Mouse (Mus musculus): ENCODE measurements around the gene Numbl. TPM values are rescaled to one million over a fixed set of nuclear protein-coding genes. Genes with fewer than 3 reads are reported as not detected.

Gene Numbl
- polyA plus RNA-seq (2015; fragmentation: Nextera tagmentation; extraction: Ambion mirVana), result 11.6 and 11.7 TPM in 2 replicates

DNA sequence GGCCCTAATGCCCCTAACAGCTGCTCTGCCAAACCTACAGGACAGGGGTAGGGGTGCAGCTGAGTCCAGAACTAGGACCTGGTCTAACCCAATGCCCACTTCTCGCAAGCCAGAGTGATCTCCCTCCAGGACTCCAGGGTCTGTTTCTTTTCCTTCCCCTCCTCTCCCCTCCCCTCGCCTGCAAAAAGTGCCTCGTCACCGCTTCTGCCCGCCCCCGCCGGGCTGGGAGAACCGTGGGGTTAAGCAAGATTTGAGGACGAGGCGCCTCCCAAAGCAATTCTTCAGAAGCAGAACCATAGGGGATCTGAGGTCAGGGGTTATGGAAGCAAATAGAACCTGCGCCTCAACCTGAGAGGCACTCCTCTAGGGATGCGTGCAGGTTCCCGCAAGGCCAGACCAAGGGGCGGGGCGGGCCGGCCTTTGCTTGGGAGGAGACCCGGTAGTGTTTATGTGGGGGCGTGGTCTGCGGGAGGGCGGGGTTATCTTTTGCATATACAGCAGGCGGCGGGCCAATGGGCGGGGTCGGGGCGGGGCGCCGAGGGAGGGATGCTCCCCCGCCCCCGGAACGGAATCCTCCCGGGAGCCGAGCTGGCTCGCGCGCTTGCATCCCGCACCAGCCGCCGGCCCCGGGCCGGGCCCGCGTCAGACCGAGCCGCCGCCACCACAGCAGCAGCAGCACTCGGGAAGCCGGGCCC lies at the start of gene Numbl:
Gene Numbl, plus strand, starts transcription at position 229 of the 695 bp plus-strand sequence.
- H3K4me1 ChIP-seq (ENCODE audit: insufficient read depth, low read depth, low read length), result peaks cover 10% of the 10 kb centered on the region; the same call in 1 of the 2 replicates
- 0 out of 2 replicates have a peak, but pooled peaks have one; percentile 41 for TF ChIP-seq EP300 (IDR thresholded peaks at IDR 0.05)
- TF ChIP-seq CTCF (IDR thresholded peaks at IDR 0.05), result 0 out of 2 replicates have a peak, but pooled peaks have one; percentile 2
- WGBS, result under 1% methylated on average over 40 of the region's 47 CpGs
- H3K9ac ChIP-seq (replicated peaks; ENCODE audit: low read depth), result peak within 1 kb of the TSS; percentile 88
- peak within 1 kb of the TSS; percentile 77 for H3K4me3 ChIP-seq (ENCODE audit: low read depth, low read length)
- peak within 1 kb of the TSS; percentile 95 for H3K4me2 ChIP-seq (replicated peaks; ENCODE audit: low read depth, low read length)
- H3K36me3 ChIP-seq (ENCODE audit: insufficient read depth, low read length), result no peaks in the 10 kb centered on the region
- H3K27ac ChIP-seq (ENCODE audit: low read length), result peak within 1 kb of the TSS; percentile 68
- no peaks in the 10 kb centered on the region for H3K27me3 ChIP-seq (replicated peaks; ENCODE audit: insufficient read depth, low read length)
- ATAC-seq (peak; percentile 87), DNase-seq (ENCODE audit: low spot score) (peak; percentile 95)
- no peaks in the 10 kb centered on the region for H3K9me3 ChIP-seq (ENCODE audit: low read length)

DNA sequence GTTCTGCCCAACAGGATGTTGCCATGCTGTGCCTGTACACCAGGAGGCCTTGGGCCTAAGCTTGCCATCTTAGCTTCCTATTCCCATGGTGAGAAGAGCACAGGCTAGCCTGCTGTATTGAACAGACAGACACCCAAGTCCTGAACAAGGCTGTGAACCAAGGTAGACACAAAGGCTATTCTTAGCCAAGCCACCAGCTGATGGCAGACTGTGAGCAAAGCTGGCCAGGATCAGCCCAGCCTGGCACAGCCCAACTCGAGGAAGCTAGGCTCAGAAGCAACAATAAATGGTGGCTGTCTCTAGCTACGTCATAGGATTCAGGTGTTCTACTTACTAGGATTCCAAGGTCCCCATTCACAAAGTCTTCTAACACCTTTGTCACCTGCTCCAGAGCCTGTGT lies 45.6 kb upstream of the Numbl start:
- ATAC-seq, result no peak
- no peak overlapping the region for H3K4me2 ChIP-seq (replicated peaks; ENCODE audit: low read depth, low read length)
- H3K9me3 ChIP-seq (ENCODE audit: low read length), result no peaks in the 10 kb centered on the region
- H3K9ac ChIP-seq (replicated peaks; ENCODE audit: low read depth), result no peak overlapping the region
- no peaks in the 10 kb centered on the region for H3K27me3 ChIP-seq (replicated peaks; ENCODE audit: insufficient read depth, low read length)
- no peak for DNase-seq (ENCODE audit: low spot score)
- H3K36me3 ChIP-seq (ENCODE audit: insufficient read depth, low read length), result peaks cover 55% of the 10 kb centered on the region; the same call in 1 of the 2 replicates
- H3K27ac ChIP-seq (ENCODE audit: low read length), result no peak overlapping the region
- 76% methylated on average over 2 of the region's 2 CpGs for WGBS
- no peak for TF ChIP-seq CTCF (IDR thresholded peaks at IDR 0.05)
- TF ChIP-seq EP300 (IDR thresholded peaks at IDR 0.05), result no peak
- H3K4me1 ChIP-seq (ENCODE audit: insufficient read depth, low read depth, low read length), result no peaks in the 10 kb centered on the region
- H3K4me3 ChIP-seq (ENCODE audit: low read depth, low read length), result no peak overlapping the region

DNA sequence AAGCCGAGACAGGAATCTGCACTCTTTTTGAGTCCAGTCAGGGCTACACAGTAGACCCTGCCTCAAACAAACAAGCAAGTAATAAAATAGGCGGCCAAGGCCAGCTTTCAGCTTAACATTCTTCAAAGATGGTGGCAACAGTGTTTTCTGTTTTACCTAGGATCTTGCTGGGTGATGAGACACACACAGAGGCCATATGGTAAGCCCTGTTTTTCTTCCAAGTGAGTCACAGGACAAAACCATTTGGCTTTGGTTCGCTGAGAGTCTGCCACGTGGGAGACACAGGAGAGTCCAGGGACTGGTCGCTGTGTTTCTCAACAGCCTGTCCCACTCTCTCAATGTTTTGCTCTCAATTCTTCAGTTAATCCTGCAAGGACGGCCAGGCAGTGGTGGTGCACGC lies 39.6 kb upstream of the Numbl start:
- ATAC-seq, result no peak
- no peak overlapping the region for H3K4me2 ChIP-seq (replicated peaks; ENCODE audit: low read depth, low read length)

DNA sequence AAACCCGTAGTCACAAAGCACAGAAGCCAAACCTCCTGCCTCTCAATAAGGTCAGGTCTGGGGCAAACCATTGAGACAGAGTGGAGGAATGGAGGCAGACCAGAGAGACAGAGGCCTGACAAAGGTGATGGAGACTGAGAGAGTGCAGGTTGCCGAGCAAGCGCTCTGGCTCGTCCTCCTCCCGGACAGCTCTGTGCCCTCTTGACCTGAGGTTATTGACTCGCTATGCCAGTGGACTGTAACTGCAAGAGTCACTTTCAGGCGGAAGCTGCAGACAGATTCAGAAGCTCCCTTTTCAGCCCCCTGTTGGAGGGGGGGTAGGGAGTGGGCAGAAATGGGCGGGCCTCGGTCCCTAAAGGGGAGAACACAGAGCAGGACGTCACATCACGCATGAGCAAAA lies 38.3 kb upstream of the Numbl start:
- DNase-seq (ENCODE audit: low spot score) (no peak), ATAC-seq (no peak)
- H3K36me3 ChIP-seq (ENCODE audit: insufficient read depth, low read length), result peaks cover 23% of the 10 kb centered on the region
- WGBS, result 84% methylated on average over 11 of the region's 11 CpGs
- no peak overlapping the region for H3K27ac ChIP-seq (ENCODE audit: low read length)
- H3K9me3 ChIP-seq (ENCODE audit: low read length), result no peaks in the 10 kb centered on the region
- peaks cover 5% of the 10 kb centered on the region; the same call in 1 of the 2 replicates for H3K4me1 ChIP-seq (ENCODE audit: insufficient read depth, low read depth, low read length)
- no peak for TF ChIP-seq EP300 (IDR thresholded peaks at IDR 0.05)
- no peak for TF ChIP-seq CTCF (IDR thresholded peaks at IDR 0.05)
- no peak overlapping the region for H3K9ac ChIP-seq (replicated peaks; ENCODE audit: low read depth)
- H3K27me3 ChIP-seq (replicated peaks; ENCODE audit: insufficient read depth, low read length), result no peaks in the 10 kb centered on the region
- H3K4me3 ChIP-seq (ENCODE audit: low read depth, low read length), result no peak overlapping the region
- H3K4me2 ChIP-seq (replicated peaks; ENCODE audit: low read depth, low read length), result no peak overlapping the region

More for the DNA sequence above, 39.6 kb upstream of the Numbl start:
- Histone ChIP-seq H3K9me3 (ENCODE audit: low read length) (no peaks in the 10 kb centered on the region), H3K36me3 (ENCODE audit: insufficient read depth, low read length) (peaks cover 29% of the 10 kb centered on the region), H3K4me3 (ENCODE audit: low read depth, low read length) (no peak overlapping the region), H3K27ac (ENCODE audit: low read length) (no peak overlapping the region), H3K4me1 (ENCODE audit: insufficient read depth, low read depth, low read length) (no peaks in the 10 kb centered on the region; the same call in 1 of the 2 replicates), H3K27me3 (replicated peaks; ENCODE audit: insufficient read depth, low read length) (no peaks in the 10 kb centered on the region), H3K9ac (replicated peaks; ENCODE audit: low read depth) (no peak overlapping the region)
- DNase-seq (ENCODE audit: low spot score), result no peak
- TF ChIP-seq EP300 (IDR thresholded peaks at IDR 0.05) (no peak), CTCF (IDR thresholded peaks at IDR 0.05) (no peak)
- WGBS, result 83% methylated on average over 7 of the region's 7 CpGs

DNA sequence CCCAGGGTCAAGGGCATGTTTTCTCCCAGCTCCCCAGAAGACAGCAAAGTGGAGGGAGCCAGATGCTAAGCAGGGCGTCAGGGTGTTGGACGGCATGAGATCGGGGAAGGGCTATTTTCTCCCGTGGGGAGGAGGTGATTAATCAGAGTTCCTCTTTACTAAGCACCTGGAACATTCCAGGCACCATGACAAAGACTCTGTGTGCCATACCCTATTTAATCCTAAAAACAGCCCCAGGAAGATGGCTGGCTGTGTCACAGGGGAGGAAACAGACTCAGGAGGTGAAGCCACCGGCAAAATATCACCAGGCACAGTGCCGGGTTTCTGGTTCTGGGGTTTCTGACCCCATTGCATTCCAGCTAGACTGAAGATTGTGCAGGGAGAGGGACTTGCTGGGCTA lies 36.3 kb upstream of the Numbl start:
- TF ChIP-seq EP300 (IDR thresholded peaks at IDR 0.05) (no peak), CTCF (IDR thresholded peaks at IDR 0.05) (no peak)
- WGBS, result 68% methylated on average over 6 of the region's 6 CpGs
- H3K9ac ChIP-seq (replicated peaks; ENCODE audit: low read depth), result no peak overlapping the region
- DNase-seq (ENCODE audit: low spot score) (no peak), ATAC-seq (no peak)
- H3K4me1 ChIP-seq (ENCODE audit: insufficient read depth, low read depth, low read length), result peaks cover 21% of the 10 kb centered on the region
- H3K36me3 ChIP-seq (ENCODE audit: insufficient read depth, low read length), result peaks cover 9% of the 10 kb centered on the region
- no peak overlapping the region for H3K4me3 ChIP-seq (ENCODE audit: low read depth, low read length)
- H3K27ac ChIP-seq (ENCODE audit: low read length), result no peak overlapping the region
- H3K27me3 ChIP-seq (replicated peaks; ENCODE audit: insufficient read depth, low read length), result no peaks in the 10 kb centered on the region
- no peak overlapping the region for H3K4me2 ChIP-seq (replicated peaks; ENCODE audit: low read depth, low read length)
- H3K9me3 ChIP-seq (ENCODE audit: low read length), result no peaks in the 10 kb centered on the region

DNA sequence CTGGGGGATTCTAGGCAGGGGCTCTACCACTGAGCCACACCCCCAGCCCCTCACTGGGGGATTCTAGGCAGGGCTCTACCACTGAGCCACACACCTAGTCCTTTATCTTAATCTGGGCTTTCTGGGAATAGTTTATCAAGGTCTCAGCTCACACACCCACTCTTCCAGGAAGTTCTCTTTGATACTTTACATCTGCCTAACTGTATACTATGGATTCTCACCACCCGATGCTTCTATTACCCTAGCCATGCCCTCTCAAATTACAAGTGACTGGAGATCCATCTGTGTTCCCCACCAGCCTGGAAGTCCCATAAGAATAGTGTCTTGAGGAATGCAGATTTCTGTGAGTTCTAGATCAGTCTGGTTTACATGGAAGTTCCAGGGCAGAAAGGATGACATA lies 35.7 kb upstream of the Numbl start:
- Histone ChIP-seq H3K4me1 (ENCODE audit: insufficient read depth, low read depth, low read length) (peaks cover 27% of the 10 kb centered on the region), H3K27ac (ENCODE audit: low read length) (no peak overlapping the region), H3K9me3 (ENCODE audit: low read length) (no peaks in the 10 kb centered on the region), H3K27me3 (replicated peaks; ENCODE audit: insufficient read depth, low read length) (no peaks in the 10 kb centered on the region), H3K9ac (replicated peaks; ENCODE audit: low read depth) (no peak overlapping the region), H3K4me3 (ENCODE audit: low read depth, low read length) (no peak overlapping the region), H3K4me2 (replicated peaks; ENCODE audit: low read depth, low read length) (no peak overlapping the region), H3K36me3 (ENCODE audit: insufficient read depth, low read length) (peaks cover 6% of the 10 kb centered on the region)
- DNase-seq (ENCODE audit: low spot score) (no peak), ATAC-seq (no peak)
- 78% methylated on average over 1 of the region's 1 CpGs for WGBS
- TF ChIP-seq EP300 (IDR thresholded peaks at IDR 0.05) (no peak), CTCF (IDR thresholded peaks at IDR 0.05) (no peak)

Data from lung, postnatal 0 days (tissue).